Mouse (Mus musculus) CH12.LX (cell line): ENCODE measurements at regions not wholly inside any gene's neighbourhood (a gene's known extent, or its start where the extent isn't known, plus 50 kb on each side); places are given as distances from the start of the nearest gene placed in this dataset.

Source experiments
- DNase-seq: peaks from one replicate; pipeline ENCODE4 v3.0.0-alpha.2; 2013; ENCODE audit errors: extremely low read depth
- H3K27ac ChIP-seq: 2 replicates; pipeline ENCODE4 v1.5.1; 2012; ENCODE audit warnings: low read depth, mild to moderate bottlenecking, control low read depth, moderate library complexity; ENCODE audit not compliant: insufficient read depth
- H3K27me3 ChIP-seq: replicated peaks from 2 replicates; pipeline ENCODE3; 2012; ENCODE audit warnings: inconsistent platforms
- H3K36me3 ChIP-seq, 2 experiments: replicated peaks in 1 of 2; 2 replicates each; pipeline versions ENCODE3 to v1.6.1; 2012; ENCODE audit warnings: inconsistent platforms in 1 of 2, low read length in 1 of 2, mild to moderate bottlenecking in 1 of 2, mixed read lengths in 1 of 2, moderate library complexity in 1 of 2; ENCODE audit not compliant: control insufficient read depth in 1 of 2, insufficient read depth in 1 of 2
- H3K4me1 ChIP-seq, 2 experiments: 2 replicates each; pipeline ENCODE4 v1.6.1; 2012; ENCODE audit warnings: inconsistent platforms in 1 of 2, moderate library complexity in 1 of 2; ENCODE audit not compliant: insufficient read depth in 2 of 2, control insufficient read depth in 1 of 2
- H3K4me2 ChIP-seq: 2 replicates; pipeline ENCODE4 v1.6.1; 2012; ENCODE audit warnings: low read depth, mild to moderate bottlenecking, control low read depth; ENCODE audit not compliant: poor library complexity, insufficient read depth, severe bottlenecking
- H3K4me3 ChIP-seq, 3 experiments: fragments of 150-350 bp in 1 of 3; sonication (generic) in 1 of 3; replicated peaks in 1 of 3; 2 replicates each; pipeline versions ENCODE3 to v1.5.1; 2011 to 2012; ENCODE audit warnings: low read depth in 2 of 3, low read length in 2 of 3, mild to moderate bottlenecking in 2 of 3, moderate library complexity in 2 of 3, control low read depth in 1 of 3, improper control_type of control experiment in 1 of 3, inconsistent platforms in 1 of 3, mixed read lengths in 1 of 3; ENCODE audit not compliant: poor library complexity in 1 of 3
- H3K79me2 ChIP-seq: replicated peaks from 2 replicates; pipeline ENCODE4 v1.6.1; 2012; ENCODE audit warnings: mild to moderate bottlenecking, moderate library complexity; ENCODE audit not compliant: control insufficient read depth, poor library complexity, insufficient read depth, severe bottlenecking; ENCODE audit errors: extremely low read depth
- H3K9ac ChIP-seq: 2 replicates; pipeline ENCODE4 v1.6.1; 2012; ENCODE audit warnings: low read depth, mild to moderate bottlenecking, control low read depth, moderate library complexity; ENCODE audit not compliant: insufficient read depth
- H3K9me3 ChIP-seq: replicated peaks from 2 replicates; pipeline ENCODE3; 2012; ENCODE audit warnings: low read length, inconsistent platforms, mixed read lengths
- BHLHE40 ChIP-seq: IDR thresholded peaks from 2 replicates; pipeline ENCODE4 v1.6.1; 2011; ENCODE audit warnings: mild to moderate bottlenecking, low read depth, low read length, improper control_type of control experiment
- CHD1 ChIP-seq: IDR thresholded peaks from 2 replicates; pipeline ENCODE4 v1.6.1; 2012; ENCODE audit warnings: low read depth, low read length, improper control_type of control experiment, inconsistent platforms
- CHD2 ChIP-seq: IDR thresholded peaks from 2 replicates; pipeline ENCODE4 v1.6.1; 2011; ENCODE audit warnings: low read length, improper control_type of control experiment
- CTCF ChIP-seq, 2 experiments: IDR thresholded peaks in 1 of 2; conservative IDR thresholded peaks in 1 of 2; 2 replicates each; pipeline ENCODE4 v1.5.1; 2011 to 2012; ENCODE audit warnings: low read depth in 2 of 2, low read length in 2 of 2, improper control_type of control experiment in 1 of 2, inconsistent platforms in 1 of 2, mild to moderate bottlenecking in 1 of 2, moderate library complexity in 1 of 2
- EP300 ChIP-seq: IDR thresholded peaks from 2 replicates; pipeline ENCODE4 v1.6.1; 2011; ENCODE audit warnings: low read length, improper control_type of control experiment
- ETS1 ChIP-seq: conservative IDR thresholded peaks from 2 replicates; pipeline ENCODE4 v1.6.1; 2012; ENCODE audit warnings: low read depth, mild to moderate bottlenecking, inconsistent platforms, low read length, improper control_type of control experiment, moderate library complexity
- HCFC1 ChIP-seq: IDR thresholded peaks from 2 replicates; pipeline ENCODE4 v1.6.1; 2012; ENCODE audit warnings: low read depth, mild to moderate bottlenecking, inconsistent platforms, low read length, improper control_type of control experiment
- IRF4 ChIP-seq: IDR thresholded peaks from 2 replicates; pipeline ENCODE4 v1.6.1; 2014; ENCODE audit warnings: low read depth, mild to moderate bottlenecking, inconsistent platforms, low read length, improper control_type of control experiment
- JUN ChIP-seq: IDR thresholded peaks from 2 replicates; pipeline ENCODE4 v1.6.1; 2011; ENCODE audit warnings: low read depth, mild to moderate bottlenecking, low read length, improper control_type of control experiment, moderate library complexity; ENCODE audit not compliant: insufficient read depth
- JUND ChIP-seq: conservative IDR thresholded peaks from 2 replicates; pipeline ENCODE4 v1.6.1; 2011; ENCODE audit warnings: low read depth, low read length, improper control_type of control experiment
- MAFK ChIP-seq: IDR thresholded peaks from 2 replicates; pipeline ENCODE4 v1.6.1; 2011; ENCODE audit warnings: low read length, improper control_type of control experiment; ENCODE audit not compliant: insufficient replicate concordance
- MAX ChIP-seq: IDR thresholded peaks from 2 replicates; pipeline ENCODE4 v1.6.1; 2011; ENCODE audit warnings: low read length, improper control_type of control experiment
- MEF2A ChIP-seq: IDR thresholded peaks from 2 replicates; pipeline ENCODE4 v1.6.1; 2014; ENCODE audit warnings: low read depth, mild to moderate bottlenecking, inconsistent platforms, low read length, improper control_type of control experiment, borderline replicate concordance
- POLR2AphosphoS2 ChIP-seq: IDR thresholded peaks from 2 replicates; pipeline ENCODE4 v1.6.1; 2011; ENCODE audit warnings: low read depth, low read length, improper control_type of control experiment
- RAD21 ChIP-seq: IDR thresholded peaks from 2 replicates; pipeline ENCODE4 v1.6.1; 2011; ENCODE audit warnings: low read depth, mild to moderate bottlenecking, low read length, improper control_type of control experiment, moderate library complexity
- RCOR1 ChIP-seq: conservative IDR thresholded peaks from 2 replicates; pipeline ENCODE4 v1.6.1; 2012; ENCODE audit warnings: low read depth, mild to moderate bottlenecking, inconsistent platforms, low read length, improper control_type of control experiment
- SIN3A ChIP-seq: IDR thresholded peaks from 2 replicates; pipeline ENCODE4 v1.6.1; 2012; ENCODE audit warnings: low read length, improper control_type of control experiment, inconsistent platforms
- TBP ChIP-seq: conservative IDR thresholded peaks from 2 replicates; pipeline ENCODE4 v1.6.1; 2011; ENCODE audit warnings: low read depth, low read length, improper control_type of control experiment
- TCF12 ChIP-seq: IDR thresholded peaks from 2 replicates; pipeline ENCODE4 v1.6.1; 2014; ENCODE audit warnings: low read depth, mild to moderate bottlenecking, inconsistent platforms, low read length, improper control_type of control experiment
- USF1 ChIP-seq: IDR thresholded peaks from 2 replicates; pipeline ENCODE4 v1.6.1; 2014; ENCODE audit warnings: low read depth, mild to moderate bottlenecking, inconsistent platforms, low read length, improper control_type of control experiment
- USF2 ChIP-seq: conservative IDR thresholded peaks from 2 replicates; pipeline ENCODE4 v1.6.1; 2011; ENCODE audit warnings: low read depth, low read length, improper control_type of control experiment
- ZKSCAN1 ChIP-seq: IDR thresholded peaks from 2 replicates; pipeline ENCODE4 v1.6.1; 2012; ENCODE audit warnings: low read depth, inconsistent platforms, low read length, improper control_type of control experiment, borderline replicate concordance
- ZNF384 ChIP-seq: IDR thresholded peaks from 2 replicates; pipeline ENCODE4 v1.6.1; 2012; ENCODE audit warnings: low read depth, low read length, improper control_type of control experiment, inconsistent platforms
- dilution Hi-C: fragments of 300-500 bp; cut with MboI; formaldehyde crosslinking; loops from 2 replicates; pipeline ENCODE4 v1.14.3; 2020; ENCODE audit warnings: low sequenced_read_pairs; ENCODE audit not compliant: extremely low pct_unique_long_range_greater_than_20kb, extremely low pct_ligation_motif_present
- in situ Hi-C: fragments of 300-500 bp; cut with MboI; formaldehyde crosslinking; loops from 3 replicates; pipeline ENCODE4 v1.14.3; 2019; ENCODE audit warnings: low sequenced_read_pairs, low pct_ligation_motif_present, low pct_unique_long_range_greater_than_20kb, mixed read lengths

GRCm38 (mm10) chr12:106479878-106480194 lies 469.8 kb downstream of the Vrk1 start:
- Histone ChIP-seq H3K36me3 (no peaks in the 10 kb centered on the region), H3K4me1 (no peaks in the 10 kb centered on the region), H3K4me2 (no peak overlapping the region), H3K4me3 (no peak overlapping the region), H3K79me2 (no peaks in the 10 kb centered on the region), H3K9me3 (peaks cover 84% of the 10 kb centered on the region), H3K27me3 (no peaks in the 10 kb centered on the region), H3K9ac (no peak overlapping the region), H3K27ac (no peak overlapping the region)
- TF ChIP-seq JUN = no peak
- no peak for TF ChIP-seq USF2
- TF ChIP-seq RAD21 = no peak
- no peak for TF ChIP-seq ZNF384
- no peak for TF ChIP-seq ZKSCAN1
- no peak for TF ChIP-seq JUND
- no peak for TF ChIP-seq USF1
- TF ChIP-seq CHD2 = no peak
- no peak for TF ChIP-seq TCF12
- no peak for TF ChIP-seq CHD1
- TF ChIP-seq CTCF (conservative IDR thresholded peaks at IDR 0.05 in 1 of 2, IDR thresholded peaks at IDR 0.05 in 1 of 2; ENCODE audit: low read depth in 2 of 2, low read length in 2 of 2) = no peak
- TF ChIP-seq HCFC1 = no peak
- dilution Hi-C loops (no loop called here), in situ Hi-C loops (no loop called here)
- DNase-seq = no peak

DNA sequence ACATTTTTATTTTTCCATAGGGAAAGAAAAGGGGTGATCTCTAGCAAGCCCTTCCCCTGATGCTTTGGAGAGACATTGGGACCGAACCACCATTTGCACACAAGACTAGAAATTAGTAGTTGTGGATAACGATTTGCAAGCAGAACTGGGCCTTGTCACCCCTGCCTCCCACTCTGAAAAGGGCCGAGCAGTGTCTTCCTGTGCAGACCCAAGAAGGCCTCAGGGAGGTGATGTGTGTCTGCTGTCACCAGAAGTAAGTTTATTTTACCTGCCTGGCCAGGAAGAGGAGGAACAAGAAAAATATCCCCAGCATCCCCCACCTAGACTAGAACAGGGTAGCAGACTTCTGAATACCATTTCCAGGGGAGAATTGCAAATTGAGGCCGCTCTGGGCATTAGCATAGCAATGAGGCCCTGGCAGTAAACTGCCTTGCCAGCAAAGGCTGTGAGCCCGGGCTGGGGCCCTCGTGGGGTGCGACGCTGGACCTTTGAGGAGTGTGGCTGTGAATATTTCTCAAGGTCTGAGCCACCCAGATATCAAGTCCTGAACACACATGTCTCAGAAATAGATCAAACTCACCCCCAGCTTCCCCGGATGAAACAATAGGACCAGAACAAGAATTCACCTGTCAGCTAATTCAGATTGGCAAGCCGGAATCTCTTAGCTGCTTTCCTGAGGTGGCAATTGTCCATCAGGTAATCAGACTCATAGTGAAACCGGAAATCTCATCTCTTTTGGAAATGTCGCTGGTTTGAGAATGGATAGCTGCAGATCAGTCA lies 470.4 kb downstream of the Vrk1 start:
- Histone ChIP-seq H3K27me3 (no peaks in the 10 kb centered on the region), H3K4me3 (no peak overlapping the region), H3K36me3 (no peaks in the 10 kb centered on the region), H3K4me1 (no peaks in the 10 kb centered on the region), H3K9me3 (peaks cover 83% of the 10 kb centered on the region), H3K9ac (no peak overlapping the region), H3K27ac (no peak overlapping the region), H3K4me2 (no peak overlapping the region), H3K79me2 (no peaks in the 10 kb centered on the region)
- dilution Hi-C loops (no loop called here), in situ Hi-C loops (no loop called here)
- TF ChIP-seq SIN3A = no peak
- TF ChIP-seq RCOR1 = no peak
- no peak for TF ChIP-seq TBP
- no peak for TF ChIP-seq MAFK
- no peak for TF ChIP-seq BHLHE40
- no peak for TF ChIP-seq JUN
- TF ChIP-seq POLR2AphosphoS2 = no peak
- no peak for TF ChIP-seq JUND
- no peak for TF ChIP-seq USF2
- TF ChIP-seq MAX = no peak
- no peak for TF ChIP-seq EP300
- no peak for TF ChIP-seq IRF4
- TF ChIP-seq MEF2A = no peak
- no peak for TF ChIP-seq ETS1
- DNase-seq = no peak
